In genomic region chr3:58138726-58139585, GRCm38 (mm10) we compare ENCODE assay signal across 8 mouse cellular contexts.
A peak's percentile ranks its signal among the peaks of the same experiment; 100 is the strongest.
DNase-seq lines count a peak whose midpoint lies in the region; ATAC-seq and TF ChIP-seq lines count a peak whose summit lies in the region.

No protein-coding gene starts in this region.

- no peaks in the 10 kb centered on the region for H3K9me3 ChIP-seq in hindbrain, embryonic 11.5 days (ENCODE audit: control insufficient read depth, low read length)
- no peaks in the 10 kb centered on the region for H3K9me3 ChIP-seq in hindbrain, embryonic 12.5 days (replicated peaks)
- no peaks in the 10 kb centered on the region for H3K9me3 ChIP-seq in MEL (replicated peaks; ENCODE audit: insufficient read depth, low read length)
- H3K9me3 ChIP-seq in intestine, postnatal 0 days (ENCODE audit: control insufficient read depth): no peaks in the 10 kb centered on the region

- no peaks in the 10 kb centered on the region for H3K79me2 ChIP-seq in MEL (ENCODE audit: control insufficient read depth, insufficient read depth, low read length, poor library complexity)

- ATAC-seq in hindbrain, embryonic 11.5 days (ENCODE audit: low FRiP score): no peak
- no peak for ATAC-seq in hindbrain, embryonic 12.5 days (ENCODE audit: low FRiP score)
- peak; percentile 72 for ATAC-seq in intestine, postnatal 0 days

- no peak overlapping the region for H3K27ac ChIP-seq in hindbrain, embryonic 11.5 days (ENCODE audit: low read depth, low read length)
- no peak overlapping the region for H3K27ac ChIP-seq in hindbrain, embryonic 12.5 days
- no peak overlapping the region for H3K27ac ChIP-seq in MEL (ENCODE audit: control insufficient read depth, low read depth, low read length)
- no peak overlapping the region for H3K27ac ChIP-seq in cortical plate, adult 2 months (ENCODE audit: insufficient read depth, low read length)
- peak overlapping the region; percentile 68 for H3K27ac ChIP-seq in intestine, postnatal 0 days (ENCODE audit: low read depth, low read length)

- no peaks in the 10 kb centered on the region for H3K4me1 ChIP-seq in hindbrain, embryonic 11.5 days (replicated peaks; ENCODE audit: control insufficient read depth, insufficient read depth, low read length)
- H3K4me1 ChIP-seq in hindbrain, embryonic 12.5 days: peaks cover 7% of the 10 kb centered on the region; the same call in 1 of the 2 replicates
- H3K4me1 ChIP-seq in MEL (ENCODE audit: control insufficient read depth in 1 of 2, insufficient read depth in 2 of 2, low read length in 2 of 2): no peaks in the 10 kb centered on the region
- no peaks in the 10 kb centered on the region for H3K4me1 ChIP-seq in cortical plate, adult 2 months (ENCODE audit: control insufficient read depth, insufficient read depth, low read length)
- no peaks in the 10 kb centered on the region for H3K4me1 ChIP-seq in intestine, postnatal 0 days (replicated peaks; ENCODE audit: control insufficient read depth, insufficient read depth, low read length)

- WGBS in hindbrain, embryonic 11.5 days: 80% methylated on average over 8 of the region's 8 CpGs
- 77% methylated on average over 8 of the region's 8 CpGs for WGBS in hindbrain, embryonic 12.5 days
- WGBS in intestine, postnatal 0 days: 38% methylated on average over 8 of the region's 8 CpGs

- TF ChIP-seq EP300 in MEL (IDR thresholded peaks at IDR 0.05; ENCODE audit: low read depth in 1 of 2, low read length in 2 of 2): no peak

- H3K4me2 ChIP-seq in hindbrain, embryonic 11.5 days (replicated peaks; ENCODE audit: low read depth, low read length): no peak overlapping the region
- H3K4me2 ChIP-seq in hindbrain, embryonic 12.5 days (replicated peaks): no peak overlapping the region
- H3K4me2 ChIP-seq in intestine, postnatal 0 days (replicated peaks; ENCODE audit: low read depth): peak overlapping the region; percentile 47; the same call in 1 of the 2 replicates

- no peaks in the 10 kb centered on the region for H3K36me3 ChIP-seq in hindbrain, embryonic 11.5 days (ENCODE audit: control insufficient read depth, insufficient read depth, low read length)
- H3K36me3 ChIP-seq in hindbrain, embryonic 12.5 days: no peaks in the 10 kb centered on the region
- no peaks in the 10 kb centered on the region for H3K36me3 ChIP-seq in MEL (ENCODE audit: control insufficient read depth in 1 of 2, insufficient read depth in 2 of 2, low read length in 2 of 2)
- H3K36me3 ChIP-seq in intestine, postnatal 0 days (ENCODE audit: control insufficient read depth, insufficient read depth): no peaks in the 10 kb centered on the region

- H3K9ac ChIP-seq in hindbrain, embryonic 11.5 days (ENCODE audit: low read depth, low read length): no peak overlapping the region
- H3K9ac ChIP-seq in hindbrain, embryonic 12.5 days: no peak overlapping the region
- H3K9ac ChIP-seq in MEL (ENCODE audit: control insufficient read depth, low read depth, low read length, poor library complexity, severe bottlenecking): no peak overlapping the region
- no peak overlapping the region for H3K9ac ChIP-seq in intestine, postnatal 0 days (ENCODE audit: low read depth, low read length)

- peak; percentile 59 for TF ChIP-seq RAD21 in MEL (IDR thresholded peaks at IDR 0.05; ENCODE audit: low read depth, low read length)

- no peaks in the 10 kb centered on the region for H3K27me3 ChIP-seq in hindbrain, embryonic 11.5 days (ENCODE audit: control insufficient read depth, insufficient read depth, low read length)
- no peaks in the 10 kb centered on the region for H3K27me3 ChIP-seq in hindbrain, embryonic 12.5 days
- peaks cover 0 to 7% of the 10 kb centered on the region in 2 experiments; a peak in 3 of 4 replicates for H3K27me3 ChIP-seq in MEL (ENCODE audit: control insufficient read depth in 1 of 2, insufficient read depth in 2 of 2, low read length in 2 of 2)
- no peaks in the 10 kb centered on the region for H3K27me3 ChIP-seq in intestine, postnatal 0 days (replicated peaks; ENCODE audit: control insufficient read depth, insufficient read depth, low read length)

- no peak overlapping the region for H3K4me3 ChIP-seq in hindbrain, embryonic 11.5 days (ENCODE audit: low read depth, low read length)
- H3K4me3 ChIP-seq in hindbrain, embryonic 12.5 days: no peak overlapping the region
- no peak overlapping the region for H3K4me3 ChIP-seq in MEL (ENCODE audit: control insufficient read depth in 1 of 2, insufficient read depth in 1 of 2, low read depth in 2 of 2, low read length in 2 of 2)
- no peak overlapping the region for H3K4me3 ChIP-seq in cortical plate, adult 2 months (ENCODE audit: insufficient read depth, low read length)
- no peak overlapping the region for H3K4me3 ChIP-seq in intestine, postnatal 0 days (ENCODE audit: low read depth, low read length)

- peak; percentile 70 to 74 (median 74) for TF ChIP-seq CTCF in MEL (IDR thresholded peaks at IDR 0.05 in 2 of 3, conservative IDR thresholded peaks at IDR 0.05 in 1 of 3; ENCODE audit: control insufficient read depth in 1 of 3, insufficient read depth in 1 of 3, low read depth in 2 of 3, low read length in 3 of 3, poor library complexity in 1 of 3, severe bottlenecking in 1 of 3)
- peak; percentile 73 for TF ChIP-seq CTCF in cortical plate, adult 2 months (IDR thresholded peaks at IDR 0.05; ENCODE audit: extremely low read depth, insufficient read depth, low read length)
- peak; percentile 85 for TF ChIP-seq CTCF in intestine, postnatal 0 days (IDR thresholded peaks at IDR 0.05; ENCODE audit: low read depth)

- TF ChIP-seq POLR2A in MEL (IDR thresholded peaks at IDR 0.05; ENCODE audit: control insufficient read depth in 1 of 2, insufficient read depth in 1 of 2, low read depth in 1 of 2, low read length in 2 of 2, poor library complexity in 1 of 2): no peak
- TF ChIP-seq POLR2A in cortical plate, adult 2 months (IDR thresholded peaks at IDR 0.05; ENCODE audit: extremely low read depth, insufficient read depth, low read length): no peak

- DNase-seq in hindbrain, embryonic 11.5 days (ENCODE audit: low spot score): peak; percentile 57
- peak; percentile 83 for DNase-seq in 3T3-L1 (ENCODE audit: low read depth, low spot score)
- peak; percentile 44 for DNase-seq in MEL (ENCODE audit: low read depth, low spot score)
- peak; percentile 57 for DNase-seq in retina, postnatal 1 day
- no peak for DNase-seq in spleen, adult 12 weeks (ENCODE audit: low spot score)

TF ChIP-seq in MEL, 35 proteins besides CTCF, POLR2A, EP300 and RAD21:
- no peak for TF ChIP-seq MAZ (IDR thresholded peaks at IDR 0.05; ENCODE audit: low read depth, low read length)
- TF ChIP-seq MEF2A (IDR thresholded peaks at IDR 0.05; ENCODE audit: extremely low read depth, insufficient replicate concordance, low read depth, low read length, poor library complexity, severe bottlenecking): no peak
- peak; percentile 32; the same call in 1 of the 2 replicates for TF ChIP-seq ZC3H11A (IDR thresholded peaks at IDR 0.05; ENCODE audit: low read depth, low read length)
- TF ChIP-seq SMC3 (IDR thresholded peaks at IDR 0.05; ENCODE audit: low read depth, low read length): peak; percentile 70
- TF ChIP-seq ETS1 (IDR thresholded peaks at IDR 0.05; ENCODE audit: low read depth, low read length): no peak
- no peak for TF ChIP-seq JUND (IDR thresholded peaks at IDR 0.05; ENCODE audit: low read depth, low read length)
- no peak for TF ChIP-seq TCF12 (IDR thresholded peaks at IDR 0.05; ENCODE audit: low read depth, low read length)
- TF ChIP-seq TAL1 (IDR thresholded peaks at IDR 0.05; ENCODE audit: low read length): no peak
- no peak for TF ChIP-seq NRF1 (IDR thresholded peaks at IDR 0.05; ENCODE audit: insufficient read depth, low read depth, low read length, poor library complexity, severe bottlenecking)
- TF ChIP-seq MAX (IDR thresholded peaks at IDR 0.05; ENCODE audit: low read length): no peak
